Mouse (Mus musculus): ENCODE data around the gene Barhl2.

DNA sequence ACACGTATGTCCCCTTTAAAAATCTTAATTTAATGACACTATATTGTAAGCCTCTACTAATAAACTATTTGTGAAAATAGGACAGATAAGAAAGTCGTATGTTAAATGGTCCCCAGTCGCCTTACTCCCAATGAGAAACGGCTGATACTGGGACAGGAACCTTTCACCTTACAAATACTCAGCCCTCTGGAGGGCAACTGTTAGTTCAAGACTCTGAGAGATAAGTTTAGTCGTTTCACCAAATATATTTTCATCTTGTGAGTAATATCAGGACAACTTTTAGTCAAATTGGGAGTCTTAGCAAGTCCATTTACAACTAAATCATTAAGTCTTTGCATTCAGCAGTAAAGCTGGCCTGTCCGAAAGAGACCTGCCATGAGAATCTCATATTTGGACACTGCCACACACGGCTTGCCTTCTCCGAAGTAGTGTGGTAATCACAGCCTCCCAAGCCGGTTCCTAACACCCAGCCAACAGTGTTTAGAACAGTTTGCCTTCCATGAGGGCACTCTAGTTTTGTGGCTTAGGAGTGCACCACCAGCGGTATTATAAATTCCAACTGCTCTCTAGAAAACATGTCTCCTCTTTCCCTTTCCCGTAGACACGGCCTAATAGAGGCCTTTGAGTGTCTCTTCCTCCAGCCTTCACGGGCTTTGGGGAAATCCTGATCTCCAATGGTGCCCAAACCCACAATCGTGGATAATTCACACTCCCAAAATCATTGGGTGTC is 10.7 kb downstream of the Barhl2 start:
- TF ChIP-seq EP300 (IDR thresholded peaks at IDR 0.05; ENCODE audit: low read depth) (no peak), CTCF (IDR thresholded peaks at IDR 0.05; ENCODE audit: low read depth) (no peak)
